Mouse (Mus musculus): Measurements from ENCODE around the gene Gm28035. TPM values are rescaled to one million over a fixed set of nuclear protein-coding genes. Genes with fewer than 3 reads are reported as not detected.

The Gm28035 gene
- total RNA-seq (2012; rRNA removed) (0.46 and 0.64 TPM in 2 replicates), total RNA-seq (2014; rRNA removed) (0.27 TPM in 2 replicates), polyA plus RNA-seq (2012; ENCODE audit: insufficient read length, low read depth) (0.35 and 0.36 TPM in 2 replicates)

GRCm38 (mm10) chr2:30240267-30240666 lies at the start of gene Gm28035:
Gene Gm28035 (plus strand): TSS chr2:30240567.
- Histone ChIP-seq H3K9ac (ENCODE audit: insufficient read depth, low read depth) (no peak within 1 kb of the TSS), H3K27me3 (replicated peaks) (no peaks in the 10 kb centered on the region), H3K4me3 (replicated peaks in 1 of 3; ENCODE audit: low read depth in 2 of 3, low read length in 2 of 3, poor library complexity in 1 of 3) (no peak within 1 kb of the TSS), H3K4me2 (ENCODE audit: insufficient read depth, low read depth, poor library complexity, severe bottlenecking) (no peak within 1 kb of the TSS), H3K4me1 (ENCODE audit: control insufficient read depth in 1 of 2, insufficient read depth in 2 of 2) (peaks cover 8 to 38% of the 10 kb centered on the region in 2 experiments; a peak in 3 of 4 replicates), H3K27ac (ENCODE audit: insufficient read depth, low read depth) (no peak within 1 kb of the TSS), H3K79me2 (replicated peaks; ENCODE audit: control insufficient read depth, extremely low read depth, insufficient read depth, poor library complexity, severe bottlenecking) (no peaks in the 10 kb centered on the region), H3K9me3 (replicated peaks; ENCODE audit: low read length) (no peaks in the 10 kb centered on the region), H3K36me3 (replicated peaks in 1 of 2; ENCODE audit: control insufficient read depth in 1 of 2, insufficient read depth in 1 of 2, low read length in 1 of 2) (peaks cover 19 to 51% of the 10 kb centered on the region in 2 experiments)
- dilution Hi-C loops (cut with MboI; ENCODE audit: extremely low pct_ligation_motif_present, extremely low pct_unique_long_range_greater_than_20kb, low sequenced_read_pairs), result no loop called here
- TF ChIP-seq MAZ (IDR thresholded peaks at IDR 0.05; ENCODE audit: low read depth, low read length), result no peak
- TF ChIP-seq KAT2A (IDR thresholded peaks at IDR 0.05; ENCODE audit: insufficient replicate concordance, low read length), result no peak
- TF ChIP-seq MEF2A (IDR thresholded peaks at IDR 0.05; ENCODE audit: borderline replicate concordance, low read depth, low read length), result no peak
- no peak for TF ChIP-seq CHD2 (IDR thresholded peaks at IDR 0.05; ENCODE audit: low read length)
- TF ChIP-seq GABPA (IDR thresholded peaks at IDR 0.05; ENCODE audit: insufficient replicate concordance, low read depth, low read length), result no peak
- no peak for TF ChIP-seq RCOR1 (conservative IDR thresholded peaks at IDR 0.05; ENCODE audit: low read depth, low read length)
- TF ChIP-seq HCFC1 (IDR thresholded peaks at IDR 0.05; ENCODE audit: low read depth, low read length), result no peak
- no peak for TF ChIP-seq ELF1 (IDR thresholded peaks at IDR 0.05; ENCODE audit: low read depth, low read length)
- no peak for TF ChIP-seq PAX5 (IDR thresholded peaks at IDR 0.05; ENCODE audit: low read length)
- no peak for TF ChIP-seq TCF12 (IDR thresholded peaks at IDR 0.05; ENCODE audit: low read depth, low read length)
- TF ChIP-seq CHD1 (IDR thresholded peaks at IDR 0.05; ENCODE audit: low read depth, low read length), result no peak
- no peak for TF ChIP-seq BHLHE40 (IDR thresholded peaks at IDR 0.05; ENCODE audit: low read depth, low read length)
- TF ChIP-seq USF2 (conservative IDR thresholded peaks at IDR 0.05; ENCODE audit: low read depth, low read length), result no peak
- in situ Hi-C loops (cut with MboI; ENCODE audit: low pct_ligation_motif_present, low pct_unique_long_range_greater_than_20kb, low sequenced_read_pairs), result loop anchor here (10.0 kb wide), 1 partner anchor 55 kb away; no protein-coding TSS in a partner anchor
- no peak for DNase-seq (ENCODE audit: extremely low read depth)

GRCm38 (mm10) chr2:30191790-30192580 lies 48.4 kb upstream of the Gm28035 start:
- Histone ChIP-seq H3K4me2 (ENCODE audit: insufficient read depth, low read depth, poor library complexity, severe bottlenecking) (no peak overlapping the region), H3K4me1 (ENCODE audit: control insufficient read depth in 1 of 2, insufficient read depth in 2 of 2) (peaks cover 6 to 17% of the 10 kb centered on the region in 2 experiments), H3K4me3 (replicated peaks in 1 of 3; ENCODE audit: low read depth in 2 of 3, low read length in 2 of 3, poor library complexity in 1 of 3) (no peak overlapping the region), H3K27me3 (replicated peaks) (no peaks in the 10 kb centered on the region), H3K79me2 (replicated peaks; ENCODE audit: control insufficient read depth, extremely low read depth, insufficient read depth, poor library complexity, severe bottlenecking) (no peaks in the 10 kb centered on the region), H3K9me3 (replicated peaks; ENCODE audit: low read length) (peaks cover 4% of the 10 kb centered on the region), H3K27ac (ENCODE audit: insufficient read depth, low read depth) (no peak overlapping the region), H3K36me3 (replicated peaks in 1 of 2; ENCODE audit: control insufficient read depth in 1 of 2, insufficient read depth in 1 of 2, low read length in 1 of 2) (peaks cover 0 to 15% of the 10 kb centered on the region in 2 experiments), H3K9ac (ENCODE audit: insufficient read depth, low read depth) (no peak overlapping the region)
- in situ Hi-C loops (cut with MboI; ENCODE audit: low pct_ligation_motif_present, low pct_unique_long_range_greater_than_20kb, low sequenced_read_pairs) (no loop called here), dilution Hi-C loops (cut with MboI; ENCODE audit: extremely low pct_ligation_motif_present, extremely low pct_unique_long_range_greater_than_20kb, low sequenced_read_pairs) (no loop called here)
- no peak for TF ChIP-seq CHD1 (IDR thresholded peaks at IDR 0.05; ENCODE audit: low read depth, low read length)
- no peak for TF ChIP-seq ETS1 (conservative IDR thresholded peaks at IDR 0.05; ENCODE audit: low read depth, low read length)
- no peak for TF ChIP-seq GABPA (IDR thresholded peaks at IDR 0.05; ENCODE audit: insufficient replicate concordance, low read depth, low read length)
- no peak for TF ChIP-seq JUND (conservative IDR thresholded peaks at IDR 0.05; ENCODE audit: low read depth, low read length)
- TF ChIP-seq ELF1 (IDR thresholded peaks at IDR 0.05; ENCODE audit: low read depth, low read length), result no peak
- no peak for TF ChIP-seq KAT2A (IDR thresholded peaks at IDR 0.05; ENCODE audit: insufficient replicate concordance, low read length)
- no peak for TF ChIP-seq RCOR1 (conservative IDR thresholded peaks at IDR 0.05; ENCODE audit: low read depth, low read length)
- no peak for TF ChIP-seq ZNF384 (IDR thresholded peaks at IDR 0.05; ENCODE audit: low read depth, low read length)
- TF ChIP-seq ZKSCAN1 (IDR thresholded peaks at IDR 0.05; ENCODE audit: borderline replicate concordance, low read depth, low read length), result no peak
- no peak for TF ChIP-seq SMC3 (IDR thresholded peaks at IDR 0.05; ENCODE audit: low read depth, low read length)
- no peak for TF ChIP-seq NELFE (IDR thresholded peaks at IDR 0.05; ENCODE audit: low read depth, low read length)
- TF ChIP-seq PAX5 (IDR thresholded peaks at IDR 0.05; ENCODE audit: low read length), result no peak
- no peak for TF ChIP-seq MEF2A (IDR thresholded peaks at IDR 0.05; ENCODE audit: borderline replicate concordance, low read depth, low read length)
- no peak for TF ChIP-seq EP300 (IDR thresholded peaks at IDR 0.05; ENCODE audit: low read length)
- TF ChIP-seq UBTF (IDR thresholded peaks at IDR 0.05; ENCODE audit: low read depth, low read length), result no peak
- TF ChIP-seq MYC (IDR thresholded peaks at IDR 0.05; ENCODE audit: low read depth, low read length), result no peak
- no peak for TF ChIP-seq USF2 (conservative IDR thresholded peaks at IDR 0.05; ENCODE audit: low read depth, low read length)
- DNase-seq (ENCODE audit: extremely low read depth), result no peak
